Mouse (Mus musculus): Measurements from ENCODE around the gene Olfr12. TPM values are rescaled to one million over a fixed set of nuclear protein-coding genes. Genes with fewer than 3 reads are reported as not detected.

Gene Olfr12
- polyA plus RNA-seq (2015; fragmentation: Illumina TruSeq; extraction: RNeasy Lipid Tissue Mini Kit (QIAGEN cat#74804); ENCODE audit: insufficient read depth, low read depth, low replicate concordance) = not detected

DNA sequence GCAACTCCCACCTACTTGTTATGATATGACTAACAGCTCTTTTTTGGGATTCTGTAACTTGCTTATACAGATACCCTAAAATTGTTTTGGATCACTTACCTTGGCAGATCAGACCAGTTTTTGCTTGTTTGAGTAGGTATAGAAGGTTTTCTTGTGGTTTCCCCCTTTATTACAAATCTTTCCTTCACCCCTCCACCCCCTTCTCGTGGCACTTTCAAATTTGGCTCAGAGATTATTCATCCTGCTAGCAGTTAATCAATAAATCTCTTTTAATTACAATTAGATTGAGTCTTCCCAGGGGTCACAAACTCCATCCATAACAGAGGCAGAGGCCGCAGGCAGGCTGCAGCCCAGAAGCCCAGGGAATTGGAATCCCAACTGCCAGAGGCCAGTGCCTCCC, at the start of gene Olfr12:
Olfr12 (plus strand) TSS at position 301 of the 400 bp plus-strand sequence.

DNA sequence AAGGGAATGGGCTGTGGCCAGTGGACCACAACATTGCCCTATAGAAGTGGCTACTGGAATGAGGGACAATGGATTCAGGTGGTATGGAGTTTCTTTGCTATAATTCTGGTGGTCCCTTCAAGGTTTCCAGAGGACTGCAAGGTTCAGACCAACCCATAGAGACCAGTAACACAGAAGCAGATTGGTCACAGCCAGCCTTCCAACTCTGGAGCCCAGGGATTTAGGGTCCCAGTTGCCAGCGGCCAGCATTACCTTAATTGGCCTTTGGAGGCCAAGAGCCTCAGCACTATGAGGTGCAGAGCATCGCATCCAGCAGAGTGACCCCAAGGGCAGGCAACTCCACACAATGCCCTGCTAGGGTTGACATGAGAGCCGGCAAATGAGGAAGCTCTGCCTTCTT, 46.6 kb upstream of the Olfr12 start, which contains the start of gene Olfr1413:
Olfr1413 (plus strand) TSS at position 301 of the 400 bp plus-strand sequence.

DNA sequence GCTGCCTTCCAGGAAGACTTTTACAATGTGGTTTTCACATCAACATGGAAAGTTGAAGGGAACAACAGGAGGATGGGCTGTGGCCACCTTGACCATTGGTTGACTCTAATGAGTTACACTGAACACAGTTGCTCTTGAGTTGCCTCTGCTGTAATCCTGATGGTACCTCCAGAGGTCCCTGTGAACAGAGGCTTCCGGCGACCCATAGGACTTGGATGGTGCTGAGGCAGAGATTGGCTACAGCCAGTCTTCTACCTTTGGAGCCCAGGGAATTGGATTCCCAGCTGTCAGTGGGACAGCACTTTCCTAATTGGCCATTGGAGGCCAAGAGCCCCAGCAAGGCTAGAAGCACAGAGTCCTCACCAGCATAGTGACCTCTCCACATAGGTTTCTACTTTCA, 32.1 kb upstream of the Olfr12 start, which contains the start of gene Olfr1412:
Olfr1412 (plus strand) TSS at position 301 of the 400 bp plus-strand sequence.

DNA sequence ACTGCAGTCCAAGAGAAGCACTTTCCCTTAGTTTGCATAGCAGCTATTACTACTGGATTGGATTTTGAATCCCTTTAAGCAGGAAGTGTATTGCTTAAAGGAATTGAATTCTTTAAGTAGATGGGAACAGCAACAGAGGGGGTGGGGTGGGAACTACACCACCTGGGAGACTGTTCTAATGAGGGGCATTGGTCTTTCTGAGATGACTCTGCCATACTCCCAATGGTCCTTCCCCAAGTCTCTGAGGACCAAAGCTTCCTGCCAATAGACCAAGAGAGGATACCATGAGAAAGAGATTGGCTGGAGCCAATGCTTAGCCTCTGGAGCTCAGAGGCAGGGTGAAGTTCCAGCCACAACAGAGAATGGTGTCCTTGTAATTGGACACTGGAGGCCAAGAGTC, 23.5 kb upstream of the Olfr12 start, which contains the start of gene Olfr1411:
Olfr1411 (plus strand) TSS at position 301 of the 400 bp plus-strand sequence.

DNA sequence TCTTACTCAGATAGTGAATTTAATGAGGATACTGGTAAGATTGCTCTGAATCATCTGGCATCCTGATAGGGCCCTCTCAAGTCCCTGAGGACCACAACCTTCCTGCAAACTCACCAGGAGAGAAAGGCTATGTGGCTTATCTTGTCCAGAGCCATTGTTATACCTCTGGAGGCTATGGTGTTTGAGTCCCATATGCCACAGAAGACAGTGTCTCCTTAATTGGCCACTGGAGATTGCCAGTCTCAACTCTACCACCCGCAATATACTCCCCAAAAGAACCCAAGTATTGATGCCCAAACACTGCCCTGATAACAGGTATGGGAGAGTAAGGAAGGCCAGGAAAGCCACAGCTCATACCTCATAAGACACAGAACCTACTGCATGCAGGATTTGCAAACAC, 12.1 kb upstream of the Olfr12 start, which contains the start of gene Olfr1410:
Olfr1410 (plus strand) TSS at position 301 of the 400 bp plus-strand sequence.

DNA sequence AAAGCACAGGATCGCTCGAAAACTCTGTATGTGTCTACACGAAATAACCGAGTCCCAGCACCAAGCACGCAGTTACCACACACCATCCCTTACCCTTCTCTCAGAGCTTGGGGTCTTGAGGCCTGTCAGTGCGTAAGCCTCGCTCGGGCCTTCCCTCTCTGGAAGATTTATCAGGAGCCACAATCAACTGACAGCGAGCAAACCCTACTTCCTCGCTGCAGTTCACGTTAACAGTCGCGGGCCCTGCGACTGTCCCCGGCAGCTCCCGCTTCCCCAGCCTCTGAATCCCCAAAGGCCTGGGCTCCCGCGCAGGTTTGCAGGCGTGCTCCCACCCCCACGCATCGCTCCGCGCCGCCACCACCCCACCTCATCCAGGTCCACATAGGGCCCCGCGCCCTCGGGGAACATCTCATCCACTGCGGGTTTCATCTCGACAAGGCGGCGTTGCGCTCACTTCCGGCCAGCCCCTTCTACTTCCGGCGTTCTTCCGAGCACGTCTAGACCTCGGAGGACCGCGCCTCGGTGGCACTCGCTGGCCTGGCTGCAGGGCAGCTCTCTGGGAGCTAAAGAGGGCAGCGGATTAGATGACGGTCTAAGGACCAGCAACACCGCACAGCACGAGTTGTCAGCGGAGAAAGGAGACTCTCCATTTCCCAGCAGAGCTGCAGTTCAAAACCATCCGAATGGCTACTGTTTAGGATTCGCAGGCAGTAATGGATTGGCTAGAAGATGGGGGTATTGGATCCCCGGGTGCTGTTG, 24.1 kb downstream of the Olfr12 start, which contains the start of gene Cops9:
Cops9 (minus strand) TSS at position 472 of the 759 bp plus-strand sequence.

DNA sequence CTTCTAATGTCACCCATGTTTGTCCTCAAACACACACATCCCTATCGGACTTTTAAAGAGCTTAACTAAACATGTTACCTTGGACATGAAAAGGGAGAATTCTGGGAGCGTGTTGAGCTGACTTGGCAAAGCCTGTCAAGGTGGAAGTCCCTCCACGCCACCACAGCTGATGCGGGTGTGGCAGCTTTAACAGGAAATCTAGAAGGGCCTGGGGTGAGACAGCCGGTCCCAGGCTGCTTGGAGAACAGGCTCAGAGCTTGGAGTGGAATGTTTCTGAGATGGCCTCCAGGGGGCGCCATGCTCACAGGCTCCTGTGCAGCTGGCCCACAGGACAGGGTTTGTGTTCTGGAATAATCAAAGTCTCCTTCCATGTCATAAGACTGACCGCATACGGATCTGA, 31.1 kb downstream of the Olfr12 start, which contains the start of gene Otos:
Otos (minus strand) TSS at position 169 of the 400 bp plus-strand sequence.

Other genes with a start within 250 kb of the Olfr12 start
- 19.2 TPM for gene Ndufa10, start 143.9 kb upstream of the Olfr12 start, polyA plus RNA-seq (2015; fragmentation: Illumina TruSeq; extraction: RNeasy Lipid Tissue Mini Kit (QIAGEN cat#74804); ENCODE audit: insufficient read depth, low read depth, low replicate concordance)
- not detected for gene Olfr1416, start 132.7 kb upstream of the Olfr12 start, polyA plus RNA-seq (2015; fragmentation: Illumina TruSeq; extraction: RNeasy Lipid Tissue Mini Kit (QIAGEN cat#74804); ENCODE audit: insufficient read depth, low read depth, low replicate concordance)
- not detected for gene Olfr1415, start 121.7 kb upstream of the Olfr12 start, polyA plus RNA-seq (2015; fragmentation: Illumina TruSeq; extraction: RNeasy Lipid Tissue Mini Kit (QIAGEN cat#74804); ENCODE audit: insufficient read depth, low read depth, low replicate concordance)
- gene Olfr1414, start 99.1 kb upstream of the Olfr12 start, polyA plus RNA-seq (2015; fragmentation: Illumina TruSeq; extraction: RNeasy Lipid Tissue Mini Kit (QIAGEN cat#74804); ENCODE audit: insufficient read depth, low read depth, low replicate concordance) = not detected
- gene Olfr1413, start 46.5 kb upstream of the Olfr12 start, polyA plus RNA-seq (2015; fragmentation: Illumina TruSeq; extraction: RNeasy Lipid Tissue Mini Kit (QIAGEN cat#74804); ENCODE audit: insufficient read depth, low read depth, low replicate concordance) = not detected
- not detected for gene Olfr1412, start 32.0 kb upstream of the Olfr12 start, polyA plus RNA-seq (2015; fragmentation: Illumina TruSeq; extraction: RNeasy Lipid Tissue Mini Kit (QIAGEN cat#74804); ENCODE audit: insufficient read depth, low read depth, low replicate concordance)
- not detected for gene Olfr1411, start 23.4 kb upstream of the Olfr12 start, polyA plus RNA-seq (2015; fragmentation: Illumina TruSeq; extraction: RNeasy Lipid Tissue Mini Kit (QIAGEN cat#74804); ENCODE audit: insufficient read depth, low read depth, low replicate concordance)
- gene Olfr1410, start 12.0 kb upstream of the Olfr12 start, polyA plus RNA-seq (2015; fragmentation: Illumina TruSeq; extraction: RNeasy Lipid Tissue Mini Kit (QIAGEN cat#74804); ENCODE audit: insufficient read depth, low read depth, low replicate concordance) = not detected
- 49.1 TPM for gene Cops9, start 24.2 kb downstream of the Olfr12 start, polyA plus RNA-seq (2015; fragmentation: Illumina TruSeq; extraction: RNeasy Lipid Tissue Mini Kit (QIAGEN cat#74804); ENCODE audit: insufficient read depth, low read depth, low replicate concordance)
- gene Otos, start 31.1 kb downstream of the Olfr12 start, polyA plus RNA-seq (2015; fragmentation: Illumina TruSeq; extraction: RNeasy Lipid Tissue Mini Kit (QIAGEN cat#74804); ENCODE audit: insufficient read depth, low read depth, low replicate concordance) = not detected
- 2.2 TPM for gene Gpc1, start 213.9 kb downstream of the Olfr12 start, polyA plus RNA-seq (2015; fragmentation: Illumina TruSeq; extraction: RNeasy Lipid Tissue Mini Kit (QIAGEN cat#74804); ENCODE audit: insufficient read depth, low read depth, low replicate concordance)